Mouse (Mus musculus): ENCODE results near the gene Lipe.
A peak's percentile ranks its signal among the peaks of the same experiment; 100 is the strongest.
"Not testable (repeated sequence)": the region's sequence is repeated elsewhere in the genome, so short reads cannot be mapped to it uniquely, and the experiment has no call there.

The Lipe gene

DNA sequence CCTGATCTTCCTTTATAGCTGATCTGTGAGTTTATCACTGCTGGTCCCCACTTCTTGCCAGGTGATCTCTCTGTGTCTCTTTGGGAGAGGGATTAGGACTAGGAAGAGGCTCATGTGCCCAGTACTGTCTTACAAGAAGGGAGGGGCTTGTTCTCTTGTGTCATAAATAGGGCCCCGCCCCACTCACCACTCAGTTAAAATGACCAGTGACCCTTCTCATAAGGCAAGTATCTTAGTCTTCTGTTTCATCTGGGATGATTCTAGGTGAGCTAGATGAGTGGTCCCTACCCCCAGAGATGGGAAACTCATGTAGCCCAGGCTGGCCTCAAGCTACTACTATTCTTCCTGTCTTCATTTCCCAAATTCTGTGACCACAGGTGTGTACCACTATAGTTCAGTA is at the start of gene Lipe:
Gene Lipe, minus strand, starts transcription at position 101 of the 400 bp plus-strand sequence.
- DNase-seq (ENCODE audit: extremely low read depth, low read depth, low spot score), result no peak

DNA sequence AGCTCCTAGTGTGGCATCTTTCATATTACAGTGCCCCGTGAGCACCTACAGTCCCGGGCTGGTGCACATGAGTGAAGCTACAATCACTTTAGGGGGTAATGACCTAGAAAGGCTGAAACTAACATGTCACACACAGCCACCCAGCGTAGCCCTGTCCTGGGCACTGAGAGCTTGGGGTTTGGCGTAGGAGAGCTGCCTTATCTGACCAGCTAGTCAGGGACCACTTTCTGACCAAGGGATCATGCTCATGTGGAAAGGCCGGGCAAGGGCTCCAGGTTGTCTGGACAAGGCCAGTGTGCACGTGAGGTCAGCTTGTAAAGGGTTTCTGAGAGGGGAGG is 42.3 kb upstream of the Lipe start:
- no peak for DNase-seq (ENCODE audit: extremely low read depth, low read depth, low spot score)

DNA sequence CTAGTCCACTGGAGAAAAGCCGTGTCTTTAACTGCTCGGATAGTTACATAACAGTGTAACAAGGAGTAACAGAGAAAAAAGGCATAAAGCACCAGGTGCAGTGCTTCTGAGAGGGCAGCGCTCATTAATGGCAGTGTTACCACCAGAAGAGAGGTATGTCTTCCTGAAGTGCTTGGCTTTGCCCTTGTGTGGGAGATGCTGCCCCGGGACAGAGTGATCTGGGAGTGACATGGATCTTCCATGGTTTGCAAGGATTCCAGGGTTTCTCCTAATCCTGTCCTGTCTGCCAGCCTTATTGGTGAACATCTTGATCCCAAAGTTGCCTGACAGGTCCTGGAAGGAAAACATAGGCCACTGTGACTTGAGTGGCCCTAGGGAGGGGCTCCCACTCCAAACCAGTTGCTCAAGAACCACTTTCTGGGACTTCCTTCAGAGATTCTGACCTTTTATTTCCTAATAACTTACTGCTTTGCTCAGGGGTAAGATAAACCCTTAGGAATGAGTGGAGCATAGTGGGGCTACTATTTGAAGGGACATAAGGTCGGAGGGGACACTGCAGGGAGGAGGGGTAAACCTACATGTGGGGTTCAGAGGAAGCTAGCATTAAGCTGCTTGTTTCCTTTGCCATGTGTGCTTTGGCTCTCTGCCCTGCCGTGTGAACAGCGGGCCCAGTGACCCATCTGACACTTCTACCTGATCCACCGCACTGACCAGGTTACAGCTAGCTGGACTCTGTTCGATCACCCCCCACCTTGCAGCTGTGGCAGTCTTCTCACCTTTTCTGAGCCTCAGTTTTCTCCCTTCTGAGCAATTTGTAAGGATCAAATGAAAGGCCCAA is 41.7 kb upstream of the Lipe start:
- DNase-seq (ENCODE audit: extremely low read depth, low read depth, low spot score), result peak; percentile 94

DNA sequence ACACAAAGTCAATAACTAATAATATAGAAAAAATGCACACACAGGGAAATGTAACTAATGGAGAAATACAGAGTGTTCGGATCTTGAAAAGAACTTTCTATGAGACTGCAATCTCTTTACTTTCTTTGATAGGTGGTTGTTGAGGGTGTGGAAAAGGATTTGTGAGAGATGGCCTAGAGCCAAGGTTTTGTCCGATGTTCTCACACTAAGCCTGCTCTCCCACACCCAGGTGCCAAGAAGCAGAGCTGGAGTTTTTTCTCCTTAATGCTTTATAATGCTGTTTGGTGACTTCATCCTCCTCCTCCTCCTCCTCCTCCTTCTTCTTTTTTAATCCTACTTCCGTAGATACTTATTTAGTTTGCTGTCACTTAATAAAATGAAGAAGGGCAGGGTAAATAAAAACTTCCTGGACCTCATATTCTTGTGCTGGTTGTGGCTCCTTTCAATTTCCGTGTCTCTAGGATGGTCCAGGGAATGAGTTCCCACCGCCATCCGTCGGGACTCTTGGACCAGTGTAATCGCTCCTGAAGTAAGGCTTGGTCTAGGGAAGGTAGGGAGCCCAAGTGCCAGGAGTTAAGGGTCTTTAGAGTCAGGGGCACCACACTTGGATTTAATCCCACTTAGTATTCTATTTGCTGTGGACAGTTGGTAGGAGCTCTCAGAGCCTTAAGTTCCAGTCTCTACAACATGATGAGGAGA is 40.8 kb upstream of the Lipe start:
- DNase-seq (ENCODE audit: extremely low read depth, low read depth, low spot score), result peak; percentile 55

DNA sequence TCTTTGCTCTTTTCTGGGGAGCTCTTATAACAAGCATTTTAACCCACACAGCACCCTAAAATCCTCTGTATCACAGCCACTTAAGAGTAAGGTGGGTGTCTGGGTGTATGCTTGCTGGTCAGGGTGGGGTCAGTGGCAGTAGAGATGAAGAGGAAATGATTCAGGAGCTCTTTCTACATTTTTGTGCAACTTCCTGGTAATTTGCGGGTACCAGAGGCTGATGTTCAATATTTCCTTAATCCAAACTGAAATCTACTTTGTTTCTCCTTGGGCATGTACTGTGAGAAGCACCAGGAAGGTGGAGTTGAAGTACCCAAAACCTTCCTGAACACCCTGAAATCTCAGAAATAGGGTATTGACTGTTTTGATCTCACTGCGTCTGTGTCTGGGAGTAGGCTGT is 38.2 kb upstream of the Lipe start:
- DNase-seq (ENCODE audit: extremely low read depth, low read depth, low spot score), result no peak

DNA sequence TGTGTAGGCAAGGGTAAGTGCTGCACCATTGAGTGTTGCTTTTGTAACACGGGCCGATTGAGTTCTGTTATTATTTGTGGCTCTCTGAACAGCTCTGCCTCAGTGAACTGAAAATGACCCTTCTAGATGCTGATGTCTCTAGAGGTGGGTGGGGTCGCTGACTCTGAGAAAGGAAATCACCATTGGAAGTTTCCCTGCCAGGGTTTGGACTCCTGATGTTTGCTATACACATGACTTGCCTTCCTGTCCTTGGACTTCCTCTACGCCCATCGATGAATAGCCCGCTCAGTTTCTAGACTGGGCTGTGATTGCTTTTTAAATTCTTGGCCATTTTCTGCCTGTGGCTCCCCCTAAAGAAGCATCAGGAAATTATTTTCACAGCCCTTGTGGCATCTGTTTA is 37.7 kb upstream of the Lipe start:
- DNase-seq (ENCODE audit: extremely low read depth, low read depth, low spot score), result no peak

DNA sequence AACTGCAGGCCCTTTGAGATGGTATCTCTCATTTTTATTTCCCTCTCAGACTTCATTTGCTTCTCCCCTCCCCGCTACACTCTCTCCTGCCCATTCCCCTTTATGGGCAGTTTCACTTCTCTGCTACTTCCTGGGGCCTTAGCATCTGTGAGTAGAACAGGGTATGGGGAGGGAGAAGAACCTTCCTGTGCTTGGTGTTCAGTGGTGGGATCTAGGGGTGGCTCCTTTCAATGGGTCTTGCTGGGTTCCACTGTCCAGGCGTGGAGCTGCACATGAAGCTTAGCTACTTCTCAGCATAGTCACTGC is 37.0 kb upstream of the Lipe start:
- DNase-seq (ENCODE audit: extremely low read depth, low read depth, low spot score), result no peak

DNA sequence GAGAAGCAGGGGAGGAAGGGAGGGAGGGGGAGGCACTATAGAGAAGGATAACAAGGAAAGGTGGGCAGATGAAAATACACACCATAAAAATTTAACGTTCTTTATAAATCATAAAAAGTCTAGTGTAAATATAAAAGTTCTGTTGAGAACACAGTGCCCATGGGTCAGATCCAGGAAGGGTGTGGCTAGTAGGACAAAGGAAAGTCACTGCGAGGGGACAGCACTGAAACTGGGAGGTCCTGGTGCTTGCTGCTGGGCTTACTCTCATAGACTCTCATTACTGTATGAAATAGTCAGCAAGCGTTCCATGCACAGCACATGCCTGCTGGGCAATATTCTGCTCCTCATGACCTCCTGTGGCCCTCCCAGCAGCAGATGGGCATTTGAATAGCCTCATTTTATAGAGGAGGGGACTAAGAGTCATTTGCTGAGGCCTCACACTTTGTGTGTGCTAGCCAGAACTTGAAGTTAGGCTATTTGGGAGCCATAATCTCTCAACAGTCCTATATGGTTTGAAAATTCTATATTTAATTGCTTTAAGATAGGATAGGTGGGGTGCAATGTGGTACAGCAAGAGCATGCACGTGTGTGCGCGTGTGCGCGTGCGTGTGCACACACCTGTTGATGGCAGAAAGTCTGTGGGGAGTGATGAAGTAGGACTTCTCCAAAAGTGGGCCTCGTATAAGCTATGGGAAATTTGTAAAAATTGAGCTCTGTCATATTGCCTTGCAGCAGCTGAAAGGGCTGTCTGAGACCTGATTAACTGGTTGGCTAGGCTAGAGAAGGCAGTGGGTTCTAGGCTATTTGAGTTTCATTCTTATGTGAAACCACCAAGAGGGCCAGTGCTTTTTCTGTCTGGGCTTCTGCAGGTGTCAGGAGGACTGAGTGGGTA is 36.4 kb upstream of the Lipe start:
- DNase-seq (ENCODE audit: extremely low read depth, low read depth, low spot score), result no peak

DNA sequence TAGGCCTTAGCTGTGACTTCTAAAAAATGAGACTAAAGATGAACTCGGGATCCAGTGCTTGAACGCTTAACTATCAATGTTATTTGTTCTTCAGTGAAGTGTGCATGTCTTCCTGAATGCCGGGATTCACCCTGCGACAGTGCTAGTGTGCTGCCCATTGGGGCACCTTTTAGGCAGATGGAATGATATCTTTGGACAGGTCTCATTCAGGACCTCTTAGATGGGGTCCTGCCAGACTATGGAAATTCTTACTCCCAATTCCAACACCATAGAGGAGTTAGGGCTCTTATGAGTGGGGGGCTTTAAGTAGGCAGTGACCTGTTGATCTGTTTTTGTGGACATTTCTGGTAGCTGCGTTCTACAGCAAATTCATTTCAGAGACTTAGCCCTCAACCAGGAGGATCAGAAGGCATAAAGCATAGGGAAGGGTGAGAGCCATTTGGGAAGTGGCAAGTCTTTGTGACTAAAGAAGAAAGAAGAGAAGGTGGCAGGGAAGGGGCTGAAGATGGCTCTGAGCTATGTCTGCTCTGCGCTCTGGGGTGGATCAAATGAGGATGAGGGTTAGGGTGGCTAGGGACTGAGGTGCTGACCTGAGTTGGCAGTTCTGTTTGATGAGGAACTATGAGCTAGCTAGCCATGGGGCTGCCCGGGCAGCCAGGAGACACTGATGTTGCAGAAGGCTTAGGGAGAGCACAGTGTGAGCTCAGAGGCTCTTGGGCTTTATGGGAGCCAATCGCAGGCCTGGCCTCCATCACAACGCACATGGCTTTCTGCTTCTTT is 35.5 kb upstream of the Lipe start:
- no peak for DNase-seq (ENCODE audit: extremely low read depth, low read depth, low spot score)

DNA sequence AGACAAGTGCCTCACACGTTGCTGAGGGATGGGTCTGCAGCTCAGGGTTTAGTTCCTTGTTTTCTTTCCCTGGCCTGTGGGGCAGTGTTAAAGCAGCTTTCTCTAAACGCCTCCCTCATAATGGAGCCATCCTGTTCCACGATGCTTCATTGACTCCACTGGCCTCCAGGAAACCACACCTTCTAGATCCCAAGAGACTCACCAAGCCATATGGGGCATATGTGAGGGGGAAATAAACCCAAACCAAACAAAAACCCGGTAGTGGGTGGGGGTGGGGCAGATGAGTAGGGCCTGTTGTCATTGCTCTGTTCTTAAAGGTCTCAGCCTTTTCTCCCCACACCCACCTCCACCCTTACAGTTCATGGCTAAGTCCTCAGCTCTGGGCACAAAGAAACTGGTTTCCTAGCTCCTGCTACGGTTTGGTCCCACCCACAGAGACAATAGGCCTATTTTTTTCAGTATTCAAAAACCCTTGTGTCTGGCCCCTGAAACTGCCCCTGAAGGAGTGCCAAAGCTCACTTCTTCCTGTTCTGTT is 34.6 kb upstream of the Lipe start:
- no peak for DNase-seq (ENCODE audit: extremely low read depth, low read depth, low spot score)

DNA sequence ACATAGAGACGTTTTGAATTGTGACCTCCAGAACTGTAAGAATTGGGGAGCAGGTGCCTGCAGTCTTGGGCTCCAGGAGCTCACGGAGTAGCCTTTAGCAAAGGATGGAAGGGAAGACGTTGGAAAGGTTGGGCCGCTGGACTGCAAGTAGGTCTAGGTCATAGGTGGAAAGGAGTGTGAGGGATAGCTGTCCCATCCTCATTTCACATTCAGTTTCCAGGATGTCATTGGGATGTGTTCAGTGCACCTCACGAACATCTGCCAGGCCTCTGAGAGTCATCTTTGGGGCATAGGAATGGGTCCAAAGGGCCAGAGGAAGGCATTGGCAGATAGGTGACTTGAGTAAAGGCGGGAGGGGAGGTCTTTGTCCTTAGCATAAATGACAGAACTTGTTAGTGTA is 33.9 kb upstream of the Lipe start:
- no peak for DNase-seq (ENCODE audit: extremely low read depth, low read depth, low spot score)

DNA sequence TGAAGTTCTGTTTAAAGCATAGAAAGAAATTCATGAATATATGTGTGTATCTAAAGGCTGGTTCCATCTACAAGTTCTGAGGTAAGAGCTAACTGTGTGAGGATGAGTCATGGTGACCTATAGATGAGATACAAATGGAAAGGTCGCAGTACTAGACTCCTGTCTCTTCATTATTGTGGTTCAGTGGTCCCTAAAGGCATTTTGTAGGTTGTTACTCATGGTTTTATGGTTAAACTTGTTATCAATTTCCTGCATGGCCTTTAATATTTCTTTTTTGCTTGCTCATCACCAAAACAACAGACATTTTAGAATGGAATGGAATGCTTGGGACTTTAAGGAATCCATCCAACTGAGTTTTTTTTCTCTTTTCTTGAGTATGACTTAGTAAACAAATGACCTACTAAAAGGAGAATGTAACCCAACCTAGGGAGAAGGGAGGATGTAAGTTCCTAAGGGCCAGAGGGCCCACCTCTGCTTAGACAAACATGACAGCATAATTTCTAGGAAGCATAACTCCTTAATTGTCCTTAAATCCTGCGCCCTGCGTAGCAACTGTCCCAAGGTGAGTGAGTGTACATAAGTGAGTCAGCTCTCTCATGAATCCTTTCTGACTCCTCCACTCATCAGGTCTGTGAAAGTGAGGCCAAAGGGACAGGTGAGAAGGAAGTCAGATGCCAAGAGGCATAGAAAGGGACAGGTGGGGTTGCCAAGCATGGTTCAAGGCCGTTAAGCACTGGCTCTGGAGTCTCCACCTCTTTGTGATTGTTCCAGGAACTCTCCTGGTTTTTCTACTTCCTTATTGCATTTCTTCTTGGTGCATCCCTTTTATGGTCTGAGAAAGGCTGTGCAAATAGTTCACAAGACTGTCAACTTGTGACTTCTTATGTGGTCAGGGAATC is 31.6 kb upstream of the Lipe start:
- DNase-seq (ENCODE audit: extremely low read depth, low read depth, low spot score), result peak; percentile 40

DNA sequence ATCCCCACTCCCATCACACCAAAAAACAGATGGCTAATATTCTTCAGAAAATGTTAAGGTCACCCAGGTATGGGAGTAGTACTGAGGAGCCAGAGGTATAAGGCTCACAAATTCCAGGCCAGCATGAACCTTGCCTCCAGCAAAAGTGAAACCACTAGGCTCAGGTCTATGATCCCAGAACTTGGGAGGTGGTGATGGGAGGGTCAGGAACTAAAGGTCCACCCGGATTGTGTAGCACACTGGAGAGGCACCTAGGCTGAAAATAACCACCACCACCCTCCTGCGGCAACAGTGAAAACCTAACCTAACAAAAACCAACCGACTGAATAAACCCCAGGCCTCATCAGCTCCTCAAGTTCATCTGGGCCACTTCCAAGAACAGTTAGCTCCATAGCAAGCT is 29.8 kb upstream of the Lipe start:
- DNase-seq (ENCODE audit: extremely low read depth, low read depth, low spot score), result no peak

DNA sequence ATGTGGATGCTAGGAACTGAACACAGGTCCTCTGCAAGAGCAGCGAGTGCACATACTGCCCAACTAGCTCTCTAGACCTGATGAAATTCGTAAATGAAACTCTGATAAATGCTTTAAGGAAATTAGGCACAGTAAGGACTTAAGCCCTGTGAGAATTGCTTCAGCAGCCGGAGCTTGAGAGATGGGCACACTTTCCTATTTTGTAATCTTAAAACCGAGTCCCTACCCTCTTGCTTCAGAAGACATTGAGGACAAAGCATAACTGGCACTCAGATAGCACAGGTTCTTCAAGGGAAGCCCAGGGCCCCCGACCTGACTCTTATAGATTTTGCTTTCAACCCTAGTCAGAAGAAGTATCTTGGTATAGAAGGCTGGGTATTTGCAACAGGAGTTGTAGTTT is 28.6 kb upstream of the Lipe start:
- peak; percentile 34 for DNase-seq (ENCODE audit: extremely low read depth, low read depth, low spot score)

DNA sequence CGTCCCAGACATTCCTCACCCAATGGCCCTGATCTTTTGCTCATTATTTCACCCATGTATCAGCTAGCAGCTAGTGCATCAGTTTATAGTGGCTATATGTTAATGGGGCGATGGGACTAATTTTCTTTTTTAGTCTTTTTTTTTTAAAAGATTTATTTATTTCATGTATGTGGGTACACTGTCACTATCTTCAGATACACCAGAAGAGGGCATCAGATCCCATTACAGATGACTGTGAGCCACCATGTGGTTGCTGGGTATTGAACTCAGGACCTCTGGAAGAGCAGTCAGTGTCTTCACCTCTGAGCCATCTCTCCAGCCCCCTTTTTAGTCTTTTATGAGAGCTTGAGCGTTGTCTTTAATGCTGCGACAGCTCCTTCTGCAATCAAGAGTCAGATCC is 27.9 kb upstream of the Lipe start:
- DNase-seq (ENCODE audit: extremely low read depth, low read depth, low spot score), result not testable (repeated sequence)

DNA sequence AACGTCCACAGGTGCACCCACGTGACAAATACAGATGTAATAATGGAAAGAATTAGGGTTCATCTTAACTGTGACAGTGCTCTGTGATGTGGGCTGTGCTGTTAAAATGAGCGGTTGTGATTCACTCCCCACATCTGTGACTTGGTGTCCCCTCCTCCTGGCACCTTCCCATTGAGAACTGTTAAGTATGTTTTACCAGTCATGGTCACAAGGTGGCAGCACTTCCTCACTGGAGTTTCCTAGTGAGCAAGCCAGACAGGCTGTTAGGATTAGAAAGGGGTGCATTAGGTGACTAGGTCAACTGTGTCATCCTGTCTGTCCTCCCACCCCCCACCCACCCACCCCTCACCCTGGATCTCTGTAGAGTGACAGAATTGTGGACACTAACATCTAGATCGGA is 25.9 kb upstream of the Lipe start:
- no peak for DNase-seq (ENCODE audit: extremely low read depth, low read depth, low spot score)

DNA sequence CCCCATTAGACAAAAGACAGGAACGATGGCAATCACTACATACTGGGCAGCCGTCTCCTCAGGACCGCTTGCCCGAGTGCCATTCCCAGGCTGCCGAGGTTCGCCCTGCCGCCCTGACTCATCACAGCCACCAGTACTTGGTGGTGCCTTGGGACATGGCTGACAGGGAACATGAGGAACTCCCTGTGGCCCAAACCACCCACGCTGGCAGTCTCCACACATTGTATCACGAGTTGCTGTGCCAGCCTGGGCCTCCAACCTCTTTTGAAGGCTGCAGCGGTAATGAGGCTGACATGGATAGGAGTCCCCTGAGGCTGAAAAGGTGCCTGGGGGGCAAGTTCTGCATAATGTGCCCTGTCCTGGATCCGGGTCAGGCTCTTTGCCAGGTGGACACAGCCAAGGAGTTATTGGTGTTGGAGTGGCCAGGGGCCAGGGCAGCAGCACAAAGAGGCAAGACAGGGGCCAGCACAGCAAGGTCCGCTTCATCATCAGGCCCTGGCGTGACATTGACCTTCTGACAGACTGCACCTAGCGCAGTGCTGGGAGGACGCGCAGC is 23.9 kb upstream of the Lipe start:
- DNase-seq (ENCODE audit: extremely low read depth, low read depth, low spot score), result no peak

DNA sequence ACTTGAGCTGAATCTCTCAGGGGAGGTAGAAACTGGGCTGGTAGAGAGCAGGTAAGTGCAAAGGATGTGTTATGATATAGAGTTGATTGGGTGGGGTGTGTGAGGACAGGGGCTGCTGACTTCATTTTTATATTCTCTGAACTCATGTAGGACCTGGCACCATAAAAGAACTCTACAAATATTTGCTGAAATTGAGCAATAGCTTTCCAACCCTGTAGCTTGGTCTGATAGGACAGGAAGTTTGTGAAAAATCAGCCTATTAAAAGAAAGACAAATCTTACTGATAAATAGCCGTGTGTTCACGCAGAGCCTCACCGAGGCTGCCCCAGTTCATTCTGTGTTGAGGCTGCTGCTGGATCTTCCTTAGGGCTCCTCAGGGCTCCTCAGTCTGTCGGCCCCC is 21.4 kb upstream of the Lipe start:
- no peak for DNase-seq (ENCODE audit: extremely low read depth, low read depth, low spot score)

DNA sequence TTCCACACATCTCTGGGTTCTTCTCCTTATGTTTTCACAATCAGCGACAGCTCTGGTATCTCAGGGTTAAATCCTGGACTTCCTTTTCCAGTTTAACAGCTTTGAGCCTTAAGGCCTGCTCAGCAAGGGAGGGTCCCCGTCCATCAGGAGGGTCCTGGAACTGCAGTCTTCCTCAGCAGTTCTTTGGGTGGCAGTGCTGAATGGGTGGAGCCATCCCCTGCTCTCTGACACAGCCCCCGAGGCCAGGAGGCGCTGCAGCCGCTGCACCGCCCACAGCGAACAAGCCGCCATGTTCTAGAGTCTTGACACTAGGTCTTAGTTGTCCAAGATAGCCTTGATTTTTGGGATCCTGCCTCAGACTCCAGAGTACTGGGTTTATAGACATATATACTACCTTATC is 21.0 kb upstream of the Lipe start:
- DNase-seq (ENCODE audit: extremely low read depth, low read depth, low spot score), result no peak

DNA sequence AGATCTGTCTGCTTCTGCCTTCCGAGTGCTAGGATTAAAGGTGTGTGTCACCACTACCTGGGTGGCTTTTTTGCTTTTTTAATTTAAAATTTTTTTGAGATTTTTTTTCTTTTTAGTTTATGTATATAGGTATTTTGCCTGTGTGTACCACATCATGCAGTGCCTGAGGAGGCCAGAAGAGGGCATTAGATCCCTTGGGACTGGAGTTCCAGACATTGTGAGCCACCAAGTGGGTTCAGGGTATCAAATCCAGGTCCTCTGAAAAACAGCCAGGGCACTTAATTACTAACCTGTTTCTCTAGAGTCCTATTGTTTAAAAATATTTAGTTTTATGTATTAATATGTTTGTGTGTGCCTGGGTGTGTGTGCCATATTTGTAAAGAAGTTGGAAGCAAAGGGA is 19.1 kb upstream of the Lipe start:
- no peak for DNase-seq (ENCODE audit: extremely low read depth, low read depth, low spot score)

Data from fat pad, adult 2 months (tissue).